Mouse (Mus musculus) megakaryocyte, embryonic 14.5 days (primary cell): ENCODE results near the gene Olfr202.
"Not testable (repeated sequence)": the region's sequence is repeated elsewhere in the genome, so short reads cannot be mapped to it uniquely, and the experiment has no call there.

Source experiments
- FLI1 ChIP-seq: IDR thresholded peaks from 2 replicates; pipeline ENCODE4 v1.6.1; 2012; ENCODE audit warnings: low read length, inconsistent platforms, mixed read lengths
- GATA1 ChIP-seq: IDR thresholded peaks from 3 replicates; pipeline ENCODE4 v1.6.1; 2012; ENCODE audit warnings: mixed read lengths, low read length, inconsistent platforms, borderline replicate concordance

DNA sequence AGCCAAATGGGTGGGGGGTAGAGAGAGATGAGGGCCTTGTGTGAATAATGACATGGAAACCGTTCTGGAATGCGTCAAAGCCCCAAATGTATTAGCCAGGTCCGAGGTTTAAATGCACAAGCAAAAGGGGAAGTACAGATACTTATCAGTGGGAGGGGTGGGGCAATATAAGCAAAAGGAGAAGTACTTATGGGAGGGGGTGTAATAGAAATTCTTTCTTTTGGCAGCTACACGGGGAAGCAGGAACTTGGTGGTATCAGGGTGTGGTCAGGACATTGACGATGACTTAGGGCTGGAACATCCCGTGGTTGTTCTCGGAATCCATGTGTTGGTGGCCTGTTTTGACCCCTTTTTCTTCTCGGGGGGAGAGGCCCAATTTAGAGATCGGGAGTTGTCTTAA, 983 bp upstream of the Olfr202 start:
- not testable (repeated sequence) for TF ChIP-seq FLI1, GATA1
